Mouse (Mus musculus) adrenal gland, adult 8-10 months (tissue): ENCODE results near the gene Usp40. TPM values are rescaled to one million over a fixed set of nuclear protein-coding genes. Genes with fewer than 3 reads are reported as not detected.

Experiments
- microRNA-seq, 2 experiments: library from miRNA; unstranded; fragments of <30 nt; microRNA quantifications; one replicate each; pipeline ENCODE4 v1.2.0; 2022
- total RNA-seq, 4 experiments: library from RNA; stranded (reverse); gene quantifications; 2 replicates each; pipeline ENCODE4 v1.2.4; 2022

Gene Usp40
- total RNA-seq, 4 experiments from 2014 or later: 25.3 to 45.1 (median 31.9) TPM

Small RNA genes lying within 50 kb of the gene (microRNA-seq; reads per million reads assigned to microRNA genes)
- 0 reads per million in 2 experiments for gene Gm25198

Other genes starting within 250 kb of the Usp40 start
- 1 to 10 TPM; 2.6 to 4.7 (median 2.9) TPM for gene Sag, start 204.9 kb downstream of the Usp40 start, total RNA-seq
- 10 to 100 TPM; 38.9 to 56.4 (median 54.5) TPM for gene Dgkd, start 155.3 kb downstream of the Usp40 start, total RNA-seq
- not detected for gene Ugt1a10, start 46.8 kb upstream of the Usp40 start, total RNA-seq
- gene Ugt1a9, start 62.2 kb upstream of the Usp40 start, total RNA-seq: under 1 TPM in 1 of 4 experiments, not detected in 3; 0.17 TPM
- gene Ugt1a8, start 79.3 kb upstream of the Usp40 start, total RNA-seq: not detected
- gene Ugt1a7c, start 86.5 kb upstream of the Usp40 start, total RNA-seq: 1 to 10 TPM; 1.0 to 4.2 (median 3.2) TPM
- 10 to 100 TPM in 1 of 4 experiments, 1 to 10 TPM in 3; 2.8 to 10.2 (median 5.2) TPM for gene Ugt1a6b, start 94.7 kb upstream of the Usp40 start, total RNA-seq
- 10 to 100 TPM in 2 of 4 experiments, 1 to 10 TPM in 2; 5.9 to 25.6 (median 9.6) TPM for gene Ugt1a6a, start 126.3 kb upstream of the Usp40 start, total RNA-seq
- 1 to 10 TPM in 1 of 4 experiments, under 1 TPM in 2, not detected in 1; 0.38 to 1.3 (median 0.73) TPM for gene Ugt1a5, start 157.5 kb upstream of the Usp40 start, total RNA-seq
- under 1 TPM in 3 of 4 experiments, not detected in 1; 0.24 to 0.51 (median 0.28) TPM for gene Ugt1a2, start 192.1 kb upstream of the Usp40 start, total RNA-seq
- 1 to 10 TPM; 1.8 to 4.7 (median 3.3) TPM for gene Dnajb3, start 197.2 kb upstream of the Usp40 start, total RNA-seq
- 10 to 100 TPM in 2 of 4 experiments, under 1 TPM in 2; 0.40 to 83.2 (median 28.8) TPM for gene Ugt1a1, start 203.4 kb upstream of the Usp40 start, total RNA-seq
- under 1 TPM in 2 of 4 experiments, not detected in 2; 0.10 to 0.16 TPM for gene Mroh2a, start 218.4 kb upstream of the Usp40 start, total RNA-seq